Comparison of ENCODE assay signal across 8 mouse cellular contexts in genomic region chr13:46725227-46725626, GRCm38 (mm10). TPM values are rescaled to one million over a fixed set of nuclear protein-coding genes. Genes with fewer than 3 reads are reported as not detected.
DNase-seq lines count a peak whose midpoint lies in the region; ATAC-seq and TF ChIP-seq lines count a peak whose summit lies in the region.
"Had no signal": no experiment of that assay in that cellular context is flagged by ENCODE, and none has a peak within 500 bp of the region (broad histone marks: within the 10 kb centered on the region; RNA-seq: fewer than 3 reads in every experiment).

No protein-coding gene starts in this region.

- H3K4me3 ChIP-seq in stomach, embryonic 14.5 days (ENCODE audit: low read depth, low read length) = no peak overlapping the region
- H3K4me3 ChIP-seq in stomach, postnatal 0 days (ENCODE audit: low read depth, low read length) = no peak overlapping the region
- peak overlapping the region; percentile 64 for H3K4me3 ChIP-seq in myocyte

- no peaks in the 10 kb centered on the region for H3K36me3 ChIP-seq in stomach, embryonic 14.5 days (ENCODE audit: control insufficient read depth, insufficient read depth, low read length)
- no peaks in the 10 kb centered on the region for H3K36me3 ChIP-seq in stomach, postnatal 0 days (ENCODE audit: control insufficient read depth, insufficient read depth, low read length)
- H3K36me3 ChIP-seq in myocyte (ENCODE audit: control insufficient read depth, insufficient read depth) = no peaks in the 10 kb centered on the region
- H3K36me3 ChIP-seq: limb, embryonic 15.5 days had no signal

- no peak for TF ChIP-seq CTCF in stomach, postnatal 0 days (IDR thresholded peaks at IDR 0.05; ENCODE audit: low read depth)

- DNase-seq in stomach, postnatal 0 days (ENCODE audit: low spot score) = no peak
- DNase-seq in c-Kit-positive CD71-positive TER-119-positive erythroid progenitor cells, embryonic 14.5 days (ENCODE audit: low spot score) = peak; percentile 90
- peak; percentile 69 for DNase-seq in induced T-regulatory cell, adult 2 months (ENCODE audit: low read depth)
- DNase-seq in layer of hippocampus, adult 11-12 months (ENCODE audit: low spot score) = no peak
- no peak for DNase-seq in gastrocnemius, postnatal 10 days

- peaks cover 75% of the 10 kb centered on the region for H3K79me2 ChIP-seq in myocyte (ENCODE audit: control insufficient read depth, insufficient read depth)

- H3ac ChIP-seq in myocyte (ENCODE audit: control insufficient read depth, insufficient read length) = no peak overlapping the region

- no peak for TF ChIP-seq POLR2A in myocyte (IDR thresholded peaks at IDR 0.05; ENCODE audit: insufficient read length, low read depth)

- no peak for ATAC-seq in stomach, embryonic 14.5 days (ENCODE audit: insufficient number of reproducible peaks, insufficient read depth, low FRiP score, low read depth)
- no peak for ATAC-seq in stomach, postnatal 0 days (ENCODE audit: low FRiP score, low TSS enrichment)

- no peaks in the 10 kb centered on the region for H3K27me3 ChIP-seq in stomach, embryonic 14.5 days (ENCODE audit: control insufficient read depth, insufficient read depth, low read length)
- H3K27me3 ChIP-seq in stomach, postnatal 0 days (ENCODE audit: control insufficient read depth, insufficient read depth, low read length) = no peaks in the 10 kb centered on the region
- no peaks in the 10 kb centered on the region for H3K27me3 ChIP-seq in myocyte (ENCODE audit: control insufficient read depth, insufficient read depth, insufficient read length)
- H3K27me3 ChIP-seq: limb, embryonic 15.5 days had no signal

- WGBS in stomach, embryonic 14.5 days = 28% methylated on average over 2 of the region's 2 CpGs
- WGBS in stomach, postnatal 0 days = 17% methylated on average over 2 of the region's 2 CpGs

- H3K4me2 ChIP-seq in stomach, embryonic 14.5 days (replicated peaks; ENCODE audit: low read depth, low read length) = peak overlapping the region; percentile 51; the same call in 1 of the 2 replicates
- H3K4me2 ChIP-seq in stomach, postnatal 0 days (replicated peaks; ENCODE audit: low read depth) = no peak overlapping the region; the same call in 1 of the 2 replicates
- peak overlapping the region; percentile 75 for H3K4me2 ChIP-seq in myocyte (ENCODE audit: low read depth)

- H3K27ac ChIP-seq in stomach, embryonic 14.5 days (ENCODE audit: low read length) = no peak overlapping the region
- no peak overlapping the region for H3K27ac ChIP-seq in stomach, postnatal 0 days (replicated peaks)
- H3K27ac ChIP-seq: limb, embryonic 15.5 days had no signal

- H3K9me3 ChIP-seq in stomach, embryonic 14.5 days (ENCODE audit: control insufficient read depth, low read depth, low read length) = no peaks in the 10 kb centered on the region
- H3K9me3 ChIP-seq in stomach, postnatal 0 days (ENCODE audit: control insufficient read depth, low read length) = no peaks in the 10 kb centered on the region
- H3K9me3 ChIP-seq: limb, embryonic 15.5 days had no signal

- no peak for TF ChIP-seq EP300 in stomach, postnatal 0 days (optimal IDR thresholded peaks at IDR 0.05)

- H3K4me1 ChIP-seq in stomach, embryonic 14.5 days (ENCODE audit: control insufficient read depth, insufficient read depth, low read length) = peaks cover 6% of the 10 kb centered on the region; the same call in 1 of the 2 replicates
- H3K4me1 ChIP-seq in stomach, postnatal 0 days (replicated peaks; ENCODE audit: control insufficient read depth, insufficient read depth) = no peaks in the 10 kb centered on the region

- peak overlapping the region; percentile 10; the same call in 1 of the 2 replicates for H3K9ac ChIP-seq in stomach, embryonic 14.5 days (replicated peaks; ENCODE audit: low read depth, low read length)
- no peak overlapping the region for H3K9ac ChIP-seq in stomach, postnatal 0 days (ENCODE audit: low read length)
- H3K9ac ChIP-seq: limb, embryonic 15.5 days had no signal

TF ChIP-seq in myocyte, 11 proteins besides CTCF, POLR2A, EP300 and RAD21:
- TF ChIP-seq POLR2AphosphoS2 (IDR thresholded peaks at IDR 0.05; ENCODE audit: insufficient read length, low read depth) (no peak), REST (IDR thresholded peaks at IDR 0.05; ENCODE audit: insufficient read depth, insufficient read length) (no peak), MYOD1 (IDR thresholded peaks at IDR 0.05; ENCODE audit: control insufficient read depth in 1 of 3, insufficient read length in 2 of 3, low read depth in 2 of 3) (no peak), TCF12 (IDR thresholded peaks at IDR 0.05; ENCODE audit: insufficient read depth, poor library complexity, severe bottlenecking) (no peak)

RNA-seq across cellular contexts. Expression of gene Nup153, which starts 2.5 kb away (rescaled TPM):
- polyA plus RNA-seq in stomach, embryonic 14.5 days (2014; fragmentation: Nextera tagmentation; extraction: Ambion mirVana) = 36.2 and 38.0 TPM in 2 replicates
- 7.0 and 7.6 TPM in 2 replicates for polyA plus RNA-seq in stomach, postnatal 0 days (2015; fragmentation: Nextera tagmentation; extraction: Ambion mirVana)
- polyA plus RNA-seq in myocyte (2012; fragmentation: generic; extraction: Trizol) = 11.6 TPM
- 10 to 100 TPM; 34.1 to 43.8 TPM for total RNA-seq in gastrocnemius, postnatal 10 days (2021)

RNA-seq across cellular contexts. Expression of gene Fam8a1, which starts 55.9 kb away (rescaled TPM):
- 9.7 and 9.9 TPM in 2 replicates for polyA plus RNA-seq in stomach, embryonic 14.5 days (2014; fragmentation: Nextera tagmentation; extraction: Ambion mirVana)
- polyA plus RNA-seq in stomach, postnatal 0 days (2015; fragmentation: Nextera tagmentation; extraction: Ambion mirVana) = 9.3 and 9.5 TPM in 2 replicates
- polyA plus RNA-seq in myocyte (2012; fragmentation: generic; extraction: Trizol) = 15.7 TPM
- total RNA-seq in gastrocnemius, postnatal 10 days (2021) = 10 to 100 TPM; 29.6 to 31.5 TPM

Comparison
In these comparisons a context has a peak if more than half of its experiments do, and no peak if none do; other contexts are left out.
1. DNase-seq: peak in c-Kit-positive CD71-positive TER-119-positive erythroid progenitor cells, embryonic 14.5 days (single experiment) and induced T-regulatory cell, adult 2 months (single experiment); none in stomach, postnatal 0 days (single experiment), layer of hippocampus, adult 11-12 months (single experiment) and gastrocnemius, postnatal 10 days (single experiment).